In genomic region chr10:4088744-4089414, GRCm38 (mm10) we compare ENCODE assay signal across 9 mouse cellular contexts.
DNase-seq lines count a peak whose midpoint lies in the region; ATAC-seq lines count a peak whose summit lies in the region.
"Had no signal": no experiment of that assay in that cellular context is flagged by ENCODE, and none has a peak within 500 bp of the region (broad histone marks: within the 10 kb centered on the region; RNA-seq: fewer than 3 reads in every experiment).

No protein-coding gene starts in this region.

- peak; percentile 42 for DNase-seq in hindbrain, embryonic 10.5 days (ENCODE audit: low spot score)
- peak; percentile 22 to 28 for DNase-seq in B cell, adult 2 months
- DNase-seq in ZHBTc4 (ENCODE audit: low read depth, low spot score): peak; percentile 56
- DNase-seq in splenic B cell, adult 2 months (ENCODE audit: low read depth, low spot score): peak; percentile 43
- no peak for DNase-seq in left cerebral cortex, adult 8-10 months (ENCODE audit: low spot score in 2 of 2)
- no peak for DNase-seq in cerebellum, postnatal 36 days

- H3K27ac ChIP-seq in hindbrain, embryonic 10.5 days: no peak overlapping the region
- H3K27ac ChIP-seq in hindbrain, embryonic 12.5 days: no peak overlapping the region
- no peak overlapping the region for H3K27ac ChIP-seq in hindbrain, embryonic 13.5 days

- H3K9ac ChIP-seq in hindbrain, embryonic 12.5 days: no peak overlapping the region
- no peak overlapping the region for H3K9ac ChIP-seq in hindbrain, embryonic 13.5 days

- no peak overlapping the region for H3K4me3 ChIP-seq in hindbrain, embryonic 10.5 days
- H3K4me3 ChIP-seq in hindbrain, embryonic 12.5 days: no peak overlapping the region
- H3K4me3 ChIP-seq in hindbrain, embryonic 13.5 days: no peak overlapping the region
- H3K4me3 ChIP-seq: myocyte had no signal

- no peaks in the 10 kb centered on the region for H3K27me3 ChIP-seq in hindbrain, embryonic 10.5 days (ENCODE audit: insufficient read depth, poor library complexity, severe bottlenecking)
- H3K27me3 ChIP-seq in hindbrain, embryonic 12.5 days: no peaks in the 10 kb centered on the region
- no peaks in the 10 kb centered on the region for H3K27me3 ChIP-seq in hindbrain, embryonic 13.5 days
- no peaks in the 10 kb centered on the region for H3K27me3 ChIP-seq in splenic B cell, adult 2 months (ENCODE audit: control insufficient read depth, insufficient read depth, low read length, poor library complexity, severe bottlenecking)

- WGBS in hindbrain, embryonic 10.5 days: 78% methylated on average over 7 of the region's 7 CpGs
- 73% methylated on average over 7 of the region's 7 CpGs for WGBS in hindbrain, embryonic 12.5 days
- 75% methylated on average over 7 of the region's 7 CpGs for WGBS in hindbrain, embryonic 13.5 days

- ATAC-seq in hindbrain, embryonic 12.5 days (ENCODE audit: low FRiP score): no peak
- peak; percentile 46 for ATAC-seq in hindbrain, embryonic 13.5 days (ENCODE audit: low FRiP score)

- no peak overlapping the region for H3K4me2 ChIP-seq in hindbrain, embryonic 12.5 days (replicated peaks)
- no peak overlapping the region for H3K4me2 ChIP-seq in hindbrain, embryonic 13.5 days

- peaks cover 13% of the 10 kb centered on the region; the same call in 1 of the 2 replicates for H3K4me1 ChIP-seq in hindbrain, embryonic 10.5 days (replicated peaks)
- H3K4me1 ChIP-seq in hindbrain, embryonic 12.5 days: no peaks in the 10 kb centered on the region; the same call in 1 of the 2 replicates
- peaks cover under 1% of the 10 kb centered on the region for H3K4me1 ChIP-seq in hindbrain, embryonic 13.5 days (replicated peaks)

- no peaks in the 10 kb centered on the region for H3K9me3 ChIP-seq in hindbrain, embryonic 10.5 days
- H3K9me3 ChIP-seq in hindbrain, embryonic 12.5 days (replicated peaks): no peaks in the 10 kb centered on the region
- no peaks in the 10 kb centered on the region for H3K9me3 ChIP-seq in hindbrain, embryonic 13.5 days

- H3K36me3 ChIP-seq in hindbrain, embryonic 10.5 days: peaks cover 34% of the 10 kb centered on the region
- H3K36me3 ChIP-seq in hindbrain, embryonic 12.5 days: no peaks in the 10 kb centered on the region
- no peaks in the 10 kb centered on the region for H3K36me3 ChIP-seq in hindbrain, embryonic 13.5 days
- H3K36me3 ChIP-seq in splenic B cell, adult 2 months (ENCODE audit: control insufficient read depth, insufficient read depth, low read length, poor library complexity, severe bottlenecking): peaks cover 6% of the 10 kb centered on the region; the same call in 1 of the 2 replicates

Comparison
In these comparisons a context has a peak if more than half of its experiments do, and no peak if none do; other contexts are left out.
1. DNase-seq: peak in hindbrain, embryonic 10.5 days (single experiment), B cell, adult 2 months (2 of 2), ZHBTc4 (single experiment) and splenic B cell, adult 2 months (single experiment); none in left cerebral cortex, adult 8-10 months (0 of 2) and cerebellum, postnatal 36 days (0 of 2).